In the genomic region with DNA sequence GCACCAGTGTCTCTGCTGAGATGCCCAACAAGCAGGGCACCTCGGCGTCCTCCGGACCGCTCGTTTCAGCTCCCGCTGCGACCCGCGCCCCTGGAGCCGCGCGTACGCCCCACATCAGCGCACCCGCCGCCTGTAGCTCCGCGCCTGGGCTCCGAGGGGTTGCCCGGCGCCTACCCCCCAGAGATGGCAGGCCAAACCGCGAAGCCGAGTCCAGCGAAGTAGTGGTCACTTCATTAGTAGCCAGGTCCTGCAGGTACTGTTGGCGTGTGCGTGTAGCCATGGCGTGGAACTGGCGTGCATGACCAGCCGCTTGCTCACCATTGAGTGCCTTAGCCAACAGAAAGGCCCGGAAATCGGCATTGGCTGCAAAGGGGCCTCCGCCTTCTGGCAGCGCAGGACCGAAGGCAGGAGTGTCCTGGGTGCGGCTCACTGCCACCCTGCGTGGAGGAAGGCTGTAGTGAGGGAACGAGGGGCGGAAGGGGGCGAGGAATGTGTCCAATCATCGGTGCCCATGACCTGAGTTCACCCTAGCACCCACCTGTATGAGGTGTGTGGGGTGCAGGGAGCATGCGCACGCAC, we compare ENCODE assay signal across 8 mouse cellular contexts. TPM values are rescaled to one million over a fixed set of nuclear protein-coding genes. Genes with fewer than 3 reads are reported as not detected.
A peak's percentile ranks its signal among the peaks of the same experiment; 100 is the strongest.
DNase-seq lines count a peak whose midpoint lies in the region; ATAC-seq and TF ChIP-seq lines count a peak whose summit lies in the region.

No protein-coding gene starts in this region.

- ATAC-seq in forebrain, embryonic 15.5 days (replicated peaks): peak; percentile 36; the same call in 1 of the 2 replicates
- no peak for ATAC-seq in liver, embryonic 15.5 days (ENCODE audit: insufficient read depth)

- DNase-seq in gastrocnemius, adult 2 months: peak; percentile 20
- no peak for DNase-seq in gastrocnemius, adult 8-10 months (ENCODE audit: low spot score in 2 of 2)
- no peak for DNase-seq in T-cell, adult 2 months (ENCODE audit: low spot score)
- DNase-seq in ovary, postnatal 14 days (ENCODE audit: low spot score): no peak
- no peak for DNase-seq in layer of hippocampus, adult 9-11 months

- peak overlapping the region; percentile 75 for H3K4me2 ChIP-seq in forebrain, embryonic 15.5 days (replicated peaks)
- H3K4me2 ChIP-seq in liver, embryonic 15.5 days: peak overlapping the region; percentile 58

- H3K27ac ChIP-seq in gastrocnemius, adult 2 months: no peak overlapping the region
- H3K27ac ChIP-seq in forebrain, embryonic 15.5 days (replicated peaks): no peak overlapping the region
- no peak overlapping the region for H3K27ac ChIP-seq in liver, embryonic 15.5 days (replicated peaks)

- WGBS in forebrain, embryonic 15.5 days: 13% methylated on average over 43 of the region's 43 CpGs
- 86% methylated on average over 43 of the region's 43 CpGs for WGBS in liver, embryonic 15.5 days (ENCODE audit: insufficient replicate concordance)

- peak overlapping the region; percentile 53 for H3K4me3 ChIP-seq in gastrocnemius, adult 2 months
- peak overlapping the region; percentile 83 for H3K4me3 ChIP-seq in E14TG2a.4 (replicated peaks; ENCODE audit: low read length)
- peak overlapping the region; percentile 42 for H3K4me3 ChIP-seq in forebrain, embryonic 15.5 days
- peak overlapping the region; percentile 23 for H3K4me3 ChIP-seq in liver, embryonic 15.5 days (replicated peaks)

- H3K27me3 ChIP-seq in E14TG2a.4 (ENCODE audit: insufficient read depth, low read length): peaks cover 42% of the 10 kb centered on the region
- H3K27me3 ChIP-seq in forebrain, embryonic 15.5 days: peaks cover 29% of the 10 kb centered on the region
- H3K27me3 ChIP-seq in liver, embryonic 15.5 days: no peaks in the 10 kb centered on the region

- H3K4me1 ChIP-seq in E14TG2a.4 (replicated peaks; ENCODE audit: low read depth, low read length): peaks cover 61% of the 10 kb centered on the region
- H3K4me1 ChIP-seq in forebrain, embryonic 15.5 days: peaks cover 15% of the 10 kb centered on the region
- H3K4me1 ChIP-seq in liver, embryonic 15.5 days (replicated peaks): peaks cover 47% of the 10 kb centered on the region

- H3K36me3 ChIP-seq in E14TG2a.4 (ENCODE audit: insufficient read depth, low read length): peaks cover 31% of the 10 kb centered on the region
- no peaks in the 10 kb centered on the region for H3K36me3 ChIP-seq in forebrain, embryonic 15.5 days
- peaks cover 95% of the 10 kb centered on the region for H3K36me3 ChIP-seq in liver, embryonic 15.5 days (replicated peaks)

- intact Hi-C loops in gastrocnemius, adult 2 months (cut with DNase I): no loop called here

- H3K9me3 ChIP-seq in E14TG2a.4 (ENCODE audit: low read length): no peaks in the 10 kb centered on the region
- H3K9me3 ChIP-seq in forebrain, embryonic 15.5 days: no peaks in the 10 kb centered on the region
- H3K9me3 ChIP-seq in liver, embryonic 15.5 days (replicated peaks): no peaks in the 10 kb centered on the region

- no peak for TF ChIP-seq CTCF in gastrocnemius, adult 2 months (IDR thresholded peaks at IDR 0.05)
- TF ChIP-seq CTCF in E14TG2a.4 (conservative IDR thresholded peaks at IDR 0.05; ENCODE audit: low read length): no peak

- H3K9ac ChIP-seq in forebrain, embryonic 15.5 days (replicated peaks): peak overlapping the region; percentile 43
- no peak overlapping the region for H3K9ac ChIP-seq in liver, embryonic 15.5 days

RNA-seq across cellular contexts. Expression of gene Sipa1, which starts 8.7 kb away (rescaled TPM):
- total RNA-seq in gastrocnemius, adult 2 months (2021): 10 to 100 TPM in 1 of 2 experiments, 1 to 10 TPM in 1; 10.0 to 11.0 TPM
- 1 to 10 TPM; 2.1 to 6.9 (median 6.3) TPM for total RNA-seq in gastrocnemius, adult 8-10 months (2022)
- 14.1 and 15.5 TPM in 2 replicates for polyA plus RNA-seq in forebrain, embryonic 15.5 days (2015; fragmentation: Nextera tagmentation; extraction: Ambion mirVana)
- 28.2 and 32.5 TPM in 2 replicates for polyA plus RNA-seq in liver, embryonic 15.5 days (2015; fragmentation: Nextera tagmentation; extraction: Ambion mirVana)

RNA-seq across cellular contexts. Expression of gene Rela, which starts 17.5 kb away (rescaled TPM):
- 10 to 100 TPM; 14.6 to 14.7 TPM for total RNA-seq in gastrocnemius, adult 2 months (2021)
- 10 to 100 TPM; 13.8 to 20.5 (median 15.0) TPM for total RNA-seq in gastrocnemius, adult 8-10 months (2022)
- polyA plus RNA-seq in forebrain, embryonic 15.5 days (2015; fragmentation: Nextera tagmentation; extraction: Ambion mirVana): 34.7 and 38.3 TPM in 2 replicates
- 23.3 and 24.2 TPM in 2 replicates for polyA plus RNA-seq in liver, embryonic 15.5 days (2015; fragmentation: Nextera tagmentation; extraction: Ambion mirVana)

RNA-seq across cellular contexts. Expression of gene Map3k11, which starts 33.7 kb away (rescaled TPM):
- 10 to 100 TPM in 1 of 2 experiments, 1 to 10 TPM in 1; 8.7 to 11.8 TPM for total RNA-seq in gastrocnemius, adult 2 months (2021)
- 1 to 10 TPM; 7.1 to 8.7 (median 8.1) TPM for total RNA-seq in gastrocnemius, adult 8-10 months (2022)
- polyA plus RNA-seq in forebrain, embryonic 15.5 days (2015; fragmentation: Nextera tagmentation; extraction: Ambion mirVana): 12.2 and 13.0 TPM in 2 replicates
- polyA plus RNA-seq in liver, embryonic 15.5 days (2015; fragmentation: Nextera tagmentation; extraction: Ambion mirVana): 16.8 and 18.4 TPM in 2 replicates

RNA-seq across cellular contexts. Expression of gene Pcnx3, which starts 33.9 kb away (rescaled TPM):
- total RNA-seq in gastrocnemius, adult 2 months (2021): 10 to 100 TPM; 12.6 to 14.0 TPM
- 10 to 100 TPM; 11.8 to 15.2 (median 13.7) TPM for total RNA-seq in gastrocnemius, adult 8-10 months (2022)
- polyA plus RNA-seq in forebrain, embryonic 15.5 days (2015; fragmentation: Nextera tagmentation; extraction: Ambion mirVana): 27.6 and 29.1 TPM in 2 replicates
- 9.2 and 12.1 TPM in 2 replicates for polyA plus RNA-seq in liver, embryonic 15.5 days (2015; fragmentation: Nextera tagmentation; extraction: Ambion mirVana)

RNA-seq across cellular contexts. Expression of gene Kat5, which starts 44.8 kb away (rescaled TPM):
- 10 to 100 TPM; 20.9 to 23.7 TPM for total RNA-seq in gastrocnemius, adult 2 months (2021)
- total RNA-seq in gastrocnemius, adult 8-10 months (2022): 10 to 100 TPM; 17.2 to 23.9 (median 21.6) TPM
- 75.9 and 76.9 TPM in 2 replicates for polyA plus RNA-seq in forebrain, embryonic 15.5 days (2015; fragmentation: Nextera tagmentation; extraction: Ambion mirVana)
- polyA plus RNA-seq in liver, embryonic 15.5 days (2015; fragmentation: Nextera tagmentation; extraction: Ambion mirVana): 16.2 and 17.4 TPM in 2 replicates

Comparison
In these comparisons a context has a peak if more than half of its experiments do, and no peak if none do; other contexts are left out.
1. H3K4me3 ChIP-seq: peak in every context shown above with its lines; median percentile 83 in E14TG2a.4; 53 in gastrocnemius, adult 2 months; 42 in forebrain, embryonic 15.5 days; 23 in liver, embryonic 15.5 days.